Mouse (Mus musculus) thymus, postnatal 14 days (tissue): Measurements from ENCODE around the gene Adamts4.
"Not testable (repeated sequence)": the region's sequence is repeated elsewhere in the genome, so short reads cannot be mapped to it uniquely, and the experiment has no call there.

Experiments
- DNase-seq: peaks from one replicate; pipeline ENCODE4 v3.0.0; 2021

Gene Adamts4

GRCm38 (mm10) chr1:171280250-171280915 lies 30.2 kb downstream of the Adamts4 start:
- no peak for DNase-seq

GRCm38 (mm10) chr1:171280916-171281527 lies 30.8 kb downstream of the Adamts4 start, which contains the start of gene Ppox:
TSS of gene Ppox (minus strand) at chr1:171281186.
- DNase-seq, result peak; percentile 89

GRCm38 (mm10) chr1:171281528-171281923 lies 31.3 kb downstream of the Adamts4 start:
- DNase-seq, result peak; percentile 85

- DNase-seq, result no peak
Measured at GRCm38 (mm10) chr1:171282086-171282805, 32.0 kb downstream of the Adamts4 start.

- DNase-seq, result no peak
Measured at GRCm38 (mm10) chr1:171283188-171284160, 33.3 kb downstream of the Adamts4 start.

- DNase-seq, result no peak
Measured at GRCm38 (mm10) chr1:171284491-171284890, 34.3 kb downstream of the Adamts4 start.

- no peak for DNase-seq
Measured at GRCm38 (mm10) chr1:171285096-171285892, 35.1 kb downstream of the Adamts4 start.

- no peak for DNase-seq
Measured at GRCm38 (mm10) chr1:171286517-171286916, 36.3 kb downstream of the Adamts4 start.

GRCm38 (mm10) chr1:171287136-171288081 lies 37.2 kb downstream of the Adamts4 start, which contains the start of gene Usp21:
TSS of gene Usp21 (minus strand) at chr1:171287991.
- DNase-seq, result peak; percentile 95

- DNase-seq, result no peak
Measured at GRCm38 (mm10) chr1:171288328-171288727, 38.1 kb downstream of the Adamts4 start.

GRCm38 (mm10) chr1:171293351-171293750 lies 43.1 kb downstream of the Adamts4 start:
- no peak for DNase-seq

- no peak for DNase-seq
Measured at GRCm38 (mm10) chr1:171293906-171294297, 43.7 kb downstream of the Adamts4 start.

GRCm38 (mm10) chr1:171294298-171295062 lies 44.3 kb downstream of the Adamts4 start, which contains the start of gene Ufc1:
TSS of gene Ufc1 (minus strand) at chr1:171295024.
- DNase-seq, result peak; percentile 81

GRCm38 (mm10) chr1:171295063-171295402 lies 44.8 kb downstream of the Adamts4 start:
- DNase-seq, result no peak

GRCm38 (mm10) chr1:171298226-171298625 lies 48.0 kb downstream of the Adamts4 start:
- no peak for DNase-seq

- not testable (repeated sequence) for DNase-seq
Measured at GRCm38 (mm10) chr1:171306157-171306556, 55.9 kb downstream of the Adamts4 start.

- DNase-seq, result no peak
Measured at GRCm38 (mm10) chr1:171309321-171309720, 59.1 kb downstream of the Adamts4 start.
